Mouse (Mus musculus): ENCODE results near the gene Zfp92. TPM values are rescaled to one million over a fixed set of nuclear protein-coding genes. Genes with fewer than 3 reads are reported as not detected.
"Not testable (repeated sequence)": the region's sequence is repeated elsewhere in the genome, so short reads cannot be mapped to it uniquely, and the experiment has no call there.

The Zfp92 gene
- 1 to 10 TPM; 2.1 to 2.9 TPM for total RNA-seq (2021)

- DNase-seq, result peak; percentile 21 to 27
Measured at GRCm38 (mm10) chrX:73410880-73411517, at the start of gene Zfp92. TSS of gene Zfp92 (plus strand) at chrX:73411096.

- DNase-seq, result no peak
Measured at GRCm38 (mm10) chrX:73363291-73363690, 47.6 kb upstream of the Zfp92 start.

DNA sequence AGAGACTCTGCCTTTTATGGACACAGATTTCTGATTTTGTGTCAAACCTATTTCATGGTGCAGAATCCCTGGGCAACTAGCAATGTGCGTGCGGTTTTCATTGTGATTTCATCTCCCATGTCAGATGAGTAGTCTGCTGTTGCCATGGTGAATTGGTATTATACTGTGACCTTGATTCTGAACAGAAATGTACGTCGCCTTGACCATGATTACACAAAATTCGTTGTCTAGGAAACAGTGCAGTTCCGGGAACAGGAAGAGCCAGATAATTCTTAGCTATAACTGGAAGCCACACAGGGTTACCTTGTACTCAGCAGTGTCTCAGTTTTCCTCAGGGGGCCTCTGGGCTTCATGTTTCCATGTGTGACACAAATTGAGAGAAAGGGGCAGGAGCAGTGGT, 26.5 kb upstream of the Zfp92 start:
- DNase-seq, result peak in 1 of 2 experiments; percentile 6

DNA sequence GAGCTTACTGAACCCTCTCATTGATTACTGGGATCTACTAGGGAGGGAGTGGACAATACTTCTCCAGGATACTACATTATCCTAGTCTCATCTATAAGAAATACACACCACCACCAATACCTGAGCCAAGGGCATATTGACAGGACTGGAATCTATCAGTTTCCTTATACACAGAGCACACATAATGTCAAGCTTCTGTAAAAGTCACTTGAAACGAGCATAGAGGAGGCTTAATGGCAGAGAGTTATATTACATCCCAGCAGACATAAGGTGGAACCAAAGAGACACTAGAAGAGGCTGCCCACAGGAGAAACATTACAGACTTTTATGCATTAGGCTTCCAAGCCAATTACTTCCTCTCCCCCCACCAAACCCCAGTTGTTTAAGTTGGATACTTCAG, 26.0 kb upstream of the Zfp92 start:
- no peak for DNase-seq

DNA sequence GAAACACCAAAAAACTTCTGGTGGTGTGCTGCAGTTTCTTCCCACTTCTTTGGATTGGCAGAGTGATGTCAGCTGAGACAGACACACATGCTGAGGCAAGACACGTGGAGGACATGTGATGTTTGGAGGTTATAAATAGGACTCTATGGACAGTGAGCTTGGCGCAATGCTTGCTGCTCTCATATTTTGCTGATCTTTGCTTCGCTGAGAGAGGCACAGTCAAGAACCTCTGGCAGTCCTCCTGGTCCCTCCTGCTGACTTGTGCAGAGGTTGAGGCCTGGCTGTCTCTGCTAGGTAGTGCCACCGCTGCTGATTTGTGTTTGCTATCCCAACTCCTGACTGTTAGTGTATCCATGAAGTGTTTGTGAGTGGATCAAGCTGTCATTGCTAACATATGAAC, 19.4 kb upstream of the Zfp92 start:
- DNase-seq, result no peak

DNA sequence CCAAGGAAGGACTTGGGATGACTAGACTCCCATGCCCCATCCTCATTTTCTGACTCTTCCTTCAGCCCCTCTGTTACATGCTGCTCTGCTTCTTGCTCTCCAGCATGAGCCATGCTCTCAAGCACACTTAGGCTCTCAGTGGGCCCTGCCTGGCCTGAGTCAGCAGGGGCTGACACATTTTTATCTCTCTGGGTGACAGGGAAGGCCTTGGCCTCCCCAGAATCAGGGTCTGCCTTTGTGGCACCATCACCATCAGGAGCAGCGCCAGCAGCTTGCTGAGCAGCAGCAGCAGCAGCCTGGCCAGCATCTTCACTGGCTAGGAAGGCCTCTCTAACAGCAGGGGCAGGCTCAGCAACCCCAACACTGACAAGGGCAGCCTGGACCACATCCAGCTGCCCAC, 14.4 kb upstream of the Zfp92 start:
- no peak for DNase-seq

DNA sequence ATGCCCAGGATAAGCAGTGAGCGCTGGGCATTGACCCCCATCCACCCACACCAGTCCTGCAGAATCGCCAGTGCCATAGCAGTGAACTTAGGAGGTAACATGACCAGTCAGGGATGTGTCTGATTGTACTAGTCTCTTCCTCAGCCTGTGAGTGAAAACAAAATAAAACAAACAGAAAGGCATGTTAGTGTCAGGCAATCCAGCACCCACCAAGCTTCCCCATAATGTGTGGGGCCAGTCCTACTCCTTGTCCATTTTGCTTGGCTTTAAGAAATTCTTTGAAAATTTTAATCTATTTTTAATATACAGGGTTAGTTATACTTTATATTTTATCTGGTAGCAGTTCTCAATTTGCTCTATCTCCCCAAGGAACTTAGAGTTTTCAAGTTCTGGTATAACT, 12.3 kb upstream of the Zfp92 start, which contains the start of gene Gm18336:
Gene Gm18336, minus strand, starts transcription at position 101 of the 400 bp plus-strand sequence.
- DNase-seq, result not testable (repeated sequence)

DNA sequence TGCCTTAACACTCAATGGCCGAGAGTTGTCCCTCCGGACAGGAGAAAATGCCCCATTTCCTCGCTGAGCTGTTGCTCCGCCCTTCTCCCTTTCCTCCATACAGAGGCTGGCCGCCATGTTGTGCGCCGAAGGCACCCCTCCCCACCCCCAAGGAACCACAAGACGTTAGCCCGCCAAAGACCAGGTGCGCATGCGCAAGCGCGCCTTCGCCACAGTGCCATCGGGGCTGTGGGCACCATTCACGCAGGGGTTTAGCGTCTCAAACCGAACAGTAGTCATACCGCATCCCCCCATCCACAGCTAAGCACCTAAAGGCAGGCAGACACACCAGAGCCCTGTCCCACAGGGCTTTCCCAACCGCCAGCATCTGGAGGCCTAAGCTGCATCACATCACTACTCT, 9.9 kb upstream of the Zfp92 start:
- no peak for DNase-seq

GRCm38 (mm10) chrX:73401616-73402015, 9.3 kb upstream of the Zfp92 start:
- no peak for DNase-seq

DNA sequence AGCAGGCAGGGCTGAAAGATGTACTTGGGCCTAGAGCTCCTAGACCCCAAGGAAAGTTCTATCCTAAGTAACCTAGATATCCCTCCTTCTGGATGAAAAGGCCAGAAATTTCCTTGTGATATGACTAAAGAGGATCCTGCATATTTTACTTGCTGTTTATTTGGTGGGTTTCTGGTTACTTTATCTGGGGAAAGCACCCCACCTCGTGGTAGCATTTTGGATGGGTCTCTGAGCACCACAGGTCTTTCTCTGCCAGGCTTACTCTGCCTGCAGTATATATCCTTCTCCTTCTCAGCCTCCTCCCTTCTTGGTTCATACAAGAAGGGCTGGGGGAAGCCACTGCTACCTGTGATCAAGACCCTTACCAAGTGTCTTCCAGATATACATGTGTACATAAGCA, 1.9 kb downstream of the Zfp92 start:
- DNase-seq, result no peak

- no peak for DNase-seq
Measured at GRCm38 (mm10) chrX:73430036-73430435, 19.1 kb downstream of the Zfp92 start.

DNA sequence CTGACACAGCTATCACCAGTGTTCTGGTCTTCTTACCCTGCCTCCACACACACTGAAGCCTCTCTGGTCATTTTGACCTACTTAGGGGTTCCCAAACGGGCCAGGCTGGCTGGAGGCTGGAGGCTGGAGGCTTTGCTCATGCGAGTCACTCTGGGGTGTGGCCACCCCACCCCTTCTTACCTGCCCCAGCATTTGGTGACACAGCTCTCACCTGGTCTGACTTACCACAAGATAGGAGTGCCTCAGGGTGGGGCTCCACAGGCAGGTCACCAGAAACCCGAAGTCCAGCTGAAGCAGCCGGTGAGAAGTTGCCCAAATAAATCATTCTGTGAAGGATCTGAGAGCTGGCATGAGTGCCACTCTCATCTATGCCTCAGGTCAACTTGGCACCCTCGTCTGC, 22.0 kb downstream of the Zfp92 start:
- no peak for DNase-seq

GRCm38 (mm10) chrX:73435252-73435651, 24.4 kb downstream of the Zfp92 start, which contains the start of gene Trex2:
TSS of gene Trex2 (minus strand) at chrX:73435344.
- no peak for DNase-seq

- no peak for DNase-seq
Measured at GRCm38 (mm10) chrX:73441428-73441827, 30.5 kb downstream of the Zfp92 start.

DNA sequence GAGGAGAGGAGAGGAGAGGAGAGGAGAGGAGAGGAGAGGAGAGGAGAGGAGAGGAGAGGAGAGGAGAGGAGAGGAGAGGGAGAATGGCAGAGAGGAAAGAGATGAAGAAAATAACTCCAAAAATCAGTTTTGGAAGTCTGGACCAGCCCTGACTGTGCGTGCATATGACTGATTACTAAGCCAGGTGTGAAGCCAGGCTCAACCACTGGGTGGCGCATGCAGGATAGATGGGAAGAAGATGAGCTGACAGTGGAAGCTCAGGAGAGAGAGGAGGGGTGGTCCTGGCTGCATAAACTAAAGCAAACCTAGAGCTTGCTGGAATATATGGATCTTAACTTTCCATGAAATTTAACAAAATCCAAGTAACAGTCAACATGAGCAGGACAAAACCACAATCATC, 41.1 kb downstream of the Zfp92 start:
- peak; percentile 15 to 39 for DNase-seq

DNA sequence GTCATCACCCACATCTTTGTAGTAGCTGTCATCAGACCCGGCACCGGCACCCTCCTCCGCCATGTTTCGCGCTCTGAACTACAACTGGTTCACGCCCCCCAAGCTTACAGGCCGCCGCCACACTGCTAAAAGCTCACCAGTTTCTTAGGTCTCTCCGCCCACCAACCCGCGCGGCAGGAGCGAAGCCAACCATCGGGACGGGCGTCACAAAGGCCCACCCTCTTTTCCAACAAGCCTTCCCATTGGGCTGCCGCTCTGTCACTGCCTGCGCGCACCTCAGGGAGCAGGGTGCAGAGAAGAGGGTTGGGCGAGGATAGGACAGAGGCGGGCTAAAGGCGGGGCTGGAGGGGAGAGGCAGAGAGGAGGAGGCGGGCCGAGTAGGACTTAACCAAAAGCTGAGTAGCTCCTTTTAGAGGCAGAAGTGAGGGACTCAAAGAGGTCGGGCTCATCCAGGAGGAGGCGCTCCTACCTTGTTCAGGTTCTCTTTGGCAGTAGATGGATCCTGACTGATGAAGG, 48.0 kb downstream of the Zfp92 start, which contains the start of gene Haus7:
Gene Haus7, minus strand, starts transcription at position 168 of the 516 bp plus-strand sequence.
- DNase-seq, result peak; percentile 86 to 90

GRCm38 (mm10) chrX:73460792-73461191, 49.9 kb downstream of the Zfp92 start:
- no peak for DNase-seq

DNA sequence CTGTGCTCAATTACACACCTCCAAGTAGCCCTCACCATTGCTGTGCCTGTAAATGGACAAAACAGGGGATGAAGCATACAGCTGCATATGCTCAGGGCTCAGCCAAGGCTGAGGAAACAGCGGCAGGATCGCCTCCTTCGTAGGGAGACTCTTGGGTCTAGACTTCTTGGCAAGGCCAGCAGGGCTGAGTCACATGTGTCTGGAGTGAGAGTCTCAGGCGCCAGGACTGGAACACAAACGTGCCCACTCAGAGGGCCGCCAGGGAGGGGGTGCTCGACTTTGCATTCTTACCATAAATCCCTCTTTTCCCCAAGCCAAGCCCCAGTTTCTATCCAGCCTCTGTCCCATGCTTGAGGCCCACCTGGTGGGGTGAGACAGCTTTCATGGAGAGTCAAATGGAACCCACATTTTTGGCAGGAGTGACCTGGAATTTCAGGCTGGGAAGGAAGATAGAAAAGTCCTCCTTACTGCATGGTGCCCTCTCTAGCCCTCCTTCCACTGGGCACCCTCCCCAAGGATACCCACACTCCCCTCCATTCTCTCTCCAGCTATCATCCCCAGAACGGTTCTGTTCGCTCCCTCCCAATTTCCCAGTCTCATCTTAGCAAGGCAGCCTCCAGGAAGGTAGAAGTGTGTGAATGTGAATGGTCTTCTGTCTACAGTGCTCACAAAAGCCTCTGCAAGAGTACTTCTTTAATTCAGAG, 54.7 kb downstream of the Zfp92 start:
- DNase-seq, result peak in 1 of 2 experiments; percentile 11

DNA sequence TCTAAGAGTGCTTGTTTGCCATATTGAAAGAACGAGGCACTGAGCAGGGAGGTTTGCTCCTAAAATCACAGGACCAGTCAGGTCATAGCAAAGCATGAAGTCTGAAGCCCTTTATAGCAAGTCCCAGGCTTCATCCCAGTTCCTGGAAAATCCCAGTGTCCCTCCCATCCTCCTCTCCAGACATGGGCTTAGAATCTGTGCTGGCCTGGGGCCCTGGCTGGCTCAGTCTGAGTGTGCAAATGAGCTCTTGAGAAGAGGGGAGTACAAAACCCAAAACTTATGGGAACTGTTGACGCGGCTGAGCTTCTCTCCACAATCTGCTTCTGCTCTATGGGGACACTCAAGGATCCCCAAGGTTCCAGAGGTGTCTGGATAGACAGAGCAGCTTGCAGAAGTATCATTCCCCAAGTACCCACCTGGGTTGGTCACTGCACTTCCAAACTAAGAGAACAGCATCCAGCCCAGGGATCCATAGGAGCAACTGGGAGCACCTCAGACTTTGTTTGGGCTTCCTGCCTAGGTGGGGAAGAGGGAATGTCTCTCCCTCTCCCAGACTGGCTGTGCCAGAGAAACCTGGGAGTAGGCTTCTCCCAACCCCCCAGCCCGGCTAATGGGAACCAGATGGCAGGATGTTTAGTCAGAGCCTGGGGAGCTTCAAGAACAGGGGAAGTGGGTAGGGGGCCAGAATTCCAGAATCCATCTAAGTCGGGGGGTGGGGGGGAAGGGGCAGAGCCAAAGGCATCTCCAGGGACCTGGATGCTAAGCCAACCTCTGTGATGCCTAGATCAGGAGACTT, 56.7 kb downstream of the Zfp92 start:
- no peak for DNase-seq

- DNase-seq, result no peak
Measured at GRCm38 (mm10) chrX:73468330-73468729, 57.4 kb downstream of the Zfp92 start.

DNA sequence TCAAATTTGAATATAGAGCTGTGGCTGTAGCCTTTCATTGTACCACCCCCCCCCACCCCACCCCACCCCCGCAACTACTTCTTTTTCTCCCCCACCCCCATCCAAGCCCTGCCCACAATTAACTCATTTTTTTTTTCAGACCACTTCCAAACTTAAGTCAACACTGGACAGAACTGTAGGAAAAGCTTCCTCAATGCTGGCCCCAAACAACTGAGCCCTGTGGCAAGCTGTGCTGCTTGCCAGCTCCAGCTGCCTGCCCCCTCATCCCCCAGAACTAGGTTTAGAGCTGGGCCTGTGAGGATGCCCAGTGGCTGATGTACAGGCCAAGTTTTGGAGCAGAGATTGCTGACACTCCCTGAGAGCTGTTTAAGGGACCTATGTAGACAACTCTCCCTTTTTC, 57.9 kb downstream of the Zfp92 start:
- no peak for DNase-seq

GRCm38 (mm10) chrX:73471764-73472163, 60.9 kb downstream of the Zfp92 start:
- DNase-seq, result no peak

All from layer of hippocampus, postnatal 36 days (tissue).